Mouse (Mus musculus) limb, embryonic 13.5 days (tissue): ENCODE measurements around the gene Gm11639. TPM values are rescaled to one million over a fixed set of nuclear protein-coding genes. Genes with fewer than 3 reads are reported as not detected.
"Not testable (repeated sequence)": the region's sequence is repeated elsewhere in the genome, so short reads cannot be mapped to it uniquely, and the experiment has no call there.

Experiments
- ATAC-seq: fragments of 200-750 bp; cut with Nextera tagmentation; 2 replicates; pipeline ENCODE4 v1.8.0; 2017; ENCODE audit warnings: low read depth, moderate number of reproducible peaks, moderate TSS enrichment; ENCODE audit not compliant: low FRiP score
- H3K27ac ChIP-seq: fragments of 300-500 bp; sonication (generic); 2 replicates; pipeline ENCODE4 v1.5.1; 2015; ENCODE audit warnings: inconsistent platforms, mild to moderate bottlenecking, moderate library complexity
- H3K27me3 ChIP-seq: fragments of 300-500 bp; sonication (generic); 2 replicates; pipeline ENCODE4 v1.6.1; 2015; ENCODE audit warnings: mild to moderate bottlenecking, inconsistent platforms
- H3K36me3 ChIP-seq: fragments of 300-500 bp; sonication (generic); 2 replicates; pipeline ENCODE4 v1.6.1; 2015; ENCODE audit warnings: inconsistent platforms, mild to moderate bottlenecking, moderate library complexity
- H3K4me1 ChIP-seq: fragments of 300-500 bp; sonication (generic); 2 replicates; pipeline ENCODE4 v1.6.1; 2015; ENCODE audit warnings: inconsistent platforms
- H3K4me2 ChIP-seq: fragments of 300-500 bp; sonication (generic); replicated peaks from 2 replicates; pipeline ENCODE4 v1.6.1; 2015; ENCODE audit warnings: inconsistent platforms, mild to moderate bottlenecking, moderate library complexity
- H3K4me3 ChIP-seq: fragments of 300-500 bp; sonication (generic); 2 replicates; pipeline ENCODE4 v1.5.1; 2015; ENCODE audit warnings: moderate library complexity, mild to moderate bottlenecking, inconsistent platforms
- H3K9ac ChIP-seq: fragments of 300-500 bp; sonication (generic); 2 replicates; pipeline ENCODE4 v1.6.1; 2015; ENCODE audit warnings: mild to moderate bottlenecking, inconsistent platforms
- H3K9me3 ChIP-seq: fragments of 300-500 bp; sonication (generic); 2 replicates; pipeline ENCODE4 v1.6.1; 2016; ENCODE audit warnings: inconsistent platforms
- WGBS: fragments of 180-500 bp; shearing (Covaris S2); methylation state at CpG from one replicate; pipeline ENCODE4 v1.1.7; 2015; 5-methylcytosine and 5-hydroxymethylcytosine counted together
- polyA plus RNA-seq: library from polyadenylated mRNA; unstranded; fragments of >200 nt; fragmentation: Nextera tagmentation; extraction: Ambion mirVana; gene quantifications from 2 replicates; pipeline ENCODE4 v1.2.1, GENCODE M21; 2015

Gene Gm11639
- polyA plus RNA-seq, 1 experiment from 2014 or later: not detected

DNA sequence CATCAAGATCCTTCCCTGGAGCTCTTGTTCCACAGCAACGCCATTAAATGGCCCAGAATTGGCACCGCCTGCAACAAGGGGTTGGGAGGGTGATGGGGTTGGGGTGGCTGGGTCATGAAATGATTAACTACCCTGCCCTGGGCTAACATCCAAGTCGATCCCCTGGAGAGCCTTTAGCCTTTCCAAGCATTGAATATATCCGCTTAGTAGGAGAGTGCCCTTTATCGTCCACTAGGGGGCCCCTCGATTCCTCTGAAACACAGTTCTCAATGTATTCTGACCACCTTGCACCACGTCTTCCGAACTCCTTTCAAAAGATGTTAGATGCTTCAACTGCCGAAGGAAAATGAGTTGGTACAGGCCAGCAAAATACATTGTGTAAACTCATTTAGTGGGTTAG lies 438.5 kb downstream of the Gm11639 start:
- Histone ChIP-seq H3K27me3 (no peaks in the 10 kb centered on the region), H3K4me3 (no peak overlapping the region), H3K4me1 (peaks cover 12% of the 10 kb centered on the region), H3K4me2 (no peak overlapping the region), H3K36me3 (peaks cover 4% of the 10 kb centered on the region), H3K27ac (no peak overlapping the region), H3K9ac (no peak overlapping the region), H3K9me3 (no peaks in the 10 kb centered on the region)
- WGBS: 4% methylated on average over 9 of the region's 9 CpGs
- peak; percentile 42; the same call in 1 of the 2 replicates for ATAC-seq

DNA sequence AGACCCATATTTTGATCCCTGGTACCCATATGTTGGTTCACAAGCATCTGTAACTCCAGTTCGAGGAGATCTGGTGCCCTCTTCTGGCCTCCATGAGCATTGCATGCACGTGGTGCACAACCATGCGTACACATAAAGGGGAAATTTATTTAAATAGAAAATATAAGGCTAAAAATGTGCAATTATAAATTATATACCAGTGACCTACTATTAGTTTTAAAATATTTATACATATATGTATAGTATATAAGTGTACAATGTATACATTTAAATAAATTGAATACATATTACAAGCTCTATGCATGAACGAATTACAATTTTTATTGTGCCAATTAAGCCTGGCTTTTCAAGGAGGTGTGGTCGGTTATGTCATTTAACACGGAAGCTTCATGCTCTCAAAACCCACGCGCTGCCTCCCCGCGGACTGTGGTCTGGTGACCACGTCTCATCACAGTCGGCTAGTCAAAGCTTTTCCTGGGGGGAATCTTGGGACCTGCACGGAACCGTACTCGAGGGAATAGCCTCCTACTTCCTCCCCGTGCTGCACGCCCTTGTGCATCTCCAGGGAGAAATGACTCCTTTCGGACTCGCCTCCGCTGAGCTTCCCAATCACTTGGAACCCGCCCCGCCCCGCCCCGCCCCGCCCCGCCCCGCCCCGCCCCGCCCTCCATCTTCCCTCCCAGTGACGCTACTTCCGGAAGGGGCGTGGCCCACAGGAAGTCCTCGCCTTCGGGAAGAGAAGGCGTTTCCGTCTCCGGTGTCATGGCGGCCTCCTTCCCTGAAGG lies 440.4 kb downstream of the Gm11639 start, which contains the start of gene Mettl2:
Gene Mettl2 (plus strand): TSS at position 691 of the 785 bp plus-strand sequence.
- ATAC-seq: peak; percentile 91
- Histone ChIP-seq H3K4me3 (peak within 1 kb of the TSS; percentile 96), H3K4me1 (peaks cover 12% of the 10 kb centered on the region), H3K36me3 (peaks cover 23% of the 10 kb centered on the region), H3K4me2 (peak within 1 kb of the TSS; percentile 86), H3K9ac (peak within 1 kb of the TSS; percentile 83), H3K9me3 (no peaks in the 10 kb centered on the region), H3K27ac (no peak within 1 kb of the TSS), H3K27me3 (no peaks in the 10 kb centered on the region)
- WGBS: 1% methylated on average over 24 of the region's 38 CpGs

DNA sequence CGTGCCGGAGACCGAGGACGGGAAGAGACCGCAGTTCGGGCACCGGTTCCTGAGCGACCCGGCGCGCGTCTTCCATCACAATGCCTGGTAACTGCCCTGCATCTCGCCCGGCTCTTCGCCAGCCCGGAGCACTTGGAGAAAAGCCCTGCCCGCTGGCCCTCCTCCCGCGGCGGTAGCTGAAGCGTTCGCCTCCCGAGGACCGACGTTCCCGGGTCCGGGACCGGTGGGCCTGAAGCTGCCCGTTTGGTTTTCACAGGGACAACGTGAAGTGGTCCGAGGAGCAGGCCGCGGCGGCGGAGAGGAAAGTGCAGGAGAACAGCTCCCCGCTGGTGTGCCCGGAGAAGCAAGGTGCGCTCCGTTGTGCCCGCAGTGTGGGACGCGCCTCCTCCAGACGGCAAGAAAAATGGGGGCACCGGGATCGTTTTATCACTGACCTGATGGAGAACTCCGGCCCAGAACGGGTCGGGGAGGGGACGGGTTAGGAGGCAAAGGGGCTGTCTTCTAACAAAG lies 441.1 kb downstream of the Gm11639 start:
- peak; percentile 3; the same call in 1 of the 2 replicates for ATAC-seq
- Histone ChIP-seq H3K4me1 (peaks cover 12% of the 10 kb centered on the region), H3K27me3 (no peaks in the 10 kb centered on the region), H3K9ac (peak overlapping the region; percentile 83), H3K36me3 (peaks cover 28% of the 10 kb centered on the region), H3K9me3 (no peaks in the 10 kb centered on the region), H3K4me2 (peak overlapping the region; percentile 86), H3K27ac (no peak overlapping the region), H3K4me3 (peak overlapping the region; percentile 96)
- WGBS: under 1% methylated on average over 47 of the region's 49 CpGs

DNA sequence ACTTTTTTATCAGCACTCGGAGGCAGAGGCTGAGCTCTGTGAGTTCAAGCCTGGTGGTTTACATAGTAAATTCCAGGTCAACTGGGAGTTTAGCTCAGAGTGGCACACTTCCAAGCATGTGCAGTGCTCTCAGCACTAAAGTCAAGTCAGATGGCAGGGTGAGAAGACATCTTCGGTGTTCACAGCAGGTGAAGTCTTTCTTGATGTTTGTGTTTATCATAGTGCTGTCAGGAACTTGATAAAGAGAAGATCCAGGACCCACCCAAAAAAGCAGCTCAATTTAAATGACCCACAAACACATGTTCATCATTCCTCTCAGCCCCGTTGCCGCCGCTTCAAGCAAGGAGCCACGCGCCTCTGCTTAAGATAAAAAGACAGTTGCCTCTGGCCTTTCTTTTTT lies 450.2 kb downstream of the Gm11639 start:
- no peak for ATAC-seq
- H3K4me1 ChIP-seq: no peaks in the 10 kb centered on the region
- H3K4me2 ChIP-seq: no peak overlapping the region
- no peaks in the 10 kb centered on the region for H3K27me3 ChIP-seq
- no peak overlapping the region for H3K27ac ChIP-seq
- WGBS: 93% methylated on average over 7 of the region's 7 CpGs
- H3K36me3 ChIP-seq: peaks cover 99% of the 10 kb centered on the region
- no peak overlapping the region for H3K9ac ChIP-seq
- no peak overlapping the region for H3K4me3 ChIP-seq
- H3K9me3 ChIP-seq: no peaks in the 10 kb centered on the region

DNA sequence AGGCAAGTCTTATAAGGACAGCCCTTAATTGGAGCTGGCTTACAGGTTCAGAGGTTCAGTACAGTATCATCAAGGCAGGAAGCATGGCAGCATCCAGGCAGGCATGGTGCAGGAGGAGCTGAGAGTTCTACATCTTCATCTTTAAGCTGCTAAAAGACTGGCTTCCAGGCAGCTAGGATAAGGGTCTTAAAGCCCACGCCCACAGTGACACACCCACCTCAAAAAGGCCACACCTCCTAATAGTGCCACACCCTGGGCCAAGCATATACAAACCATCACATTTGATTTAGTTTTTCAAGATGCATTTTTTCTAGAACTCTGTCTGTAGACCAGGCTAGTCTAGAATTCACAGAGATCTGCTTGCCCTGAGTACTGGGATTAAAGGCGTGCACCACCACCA lies 451.7 kb downstream of the Gm11639 start:
- H3K9me3 ChIP-seq, H3K27me3 ChIP-seq, H3K27ac ChIP-seq, H3K4me2 ChIP-seq, H3K9ac ChIP-seq, H3K4me1 ChIP-seq, ATAC-seq, H3K4me3 ChIP-seq: not testable (repeated sequence)
- peaks cover 93% of the 10 kb centered on the region for H3K36me3 ChIP-seq
- 90% methylated on average over 2 of the region's 2 CpGs for WGBS

DNA sequence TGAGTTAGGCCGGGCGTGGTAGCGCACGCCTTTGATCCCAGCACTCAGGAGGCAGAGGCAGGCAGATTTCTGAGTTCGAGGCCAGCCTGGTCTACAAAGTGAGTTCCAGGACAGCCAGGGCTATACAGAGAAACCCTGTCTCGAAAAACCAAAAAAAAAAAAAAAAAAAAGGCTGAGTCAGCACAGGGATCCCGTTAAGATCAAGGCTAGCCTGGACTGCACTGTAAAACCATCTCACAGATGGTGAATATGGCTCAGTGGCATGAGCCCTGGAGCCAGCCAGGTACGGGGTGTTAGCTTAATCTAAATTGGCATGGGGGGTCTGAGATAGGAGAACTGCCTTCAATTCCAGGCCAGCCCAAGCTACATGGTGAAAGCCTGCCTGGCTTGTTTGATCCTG lies 455.0 kb downstream of the Gm11639 start:
- H3K4me3 ChIP-seq, H3K9me3 ChIP-seq, ATAC-seq, H3K4me1 ChIP-seq, H3K27me3 ChIP-seq, H3K9ac ChIP-seq, H3K27ac ChIP-seq, H3K4me2 ChIP-seq: not testable (repeated sequence)
- peaks cover 62% of the 10 kb centered on the region for H3K36me3 ChIP-seq
- WGBS: 95% methylated on average over 8 of the region's 8 CpGs

DNA sequence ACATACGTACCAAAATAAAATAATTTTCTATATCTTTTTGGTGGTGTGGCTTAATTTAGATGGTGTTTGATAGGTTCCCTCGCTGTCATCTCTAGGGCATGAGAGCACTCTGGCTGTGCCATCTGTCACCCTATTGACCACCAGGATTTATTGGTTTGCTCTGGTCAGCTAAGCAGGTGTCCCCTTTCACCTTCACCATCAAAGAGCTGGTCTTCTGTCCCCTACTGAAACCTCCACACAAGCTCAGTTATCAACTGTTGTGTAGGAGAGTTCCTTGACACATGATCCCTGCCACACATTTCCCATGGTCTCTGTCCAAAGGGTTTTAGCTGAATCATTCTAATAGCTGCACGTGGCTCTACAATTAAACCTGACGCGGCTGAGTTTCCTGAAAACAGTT lies 455.6 kb downstream of the Gm11639 start:
- Histone ChIP-seq H3K27ac (no peak overlapping the region), H3K4me1 (no peaks in the 10 kb centered on the region), H3K4me3 (no peak overlapping the region), H3K27me3 (no peaks in the 10 kb centered on the region), H3K4me2 (no peak overlapping the region), H3K36me3 (peaks cover 56% of the 10 kb centered on the region), H3K9me3 (no peaks in the 10 kb centered on the region), H3K9ac (no peak overlapping the region)
- ATAC-seq: no peak
- 95% methylated on average over 5 of the region's 5 CpGs for WGBS

DNA sequence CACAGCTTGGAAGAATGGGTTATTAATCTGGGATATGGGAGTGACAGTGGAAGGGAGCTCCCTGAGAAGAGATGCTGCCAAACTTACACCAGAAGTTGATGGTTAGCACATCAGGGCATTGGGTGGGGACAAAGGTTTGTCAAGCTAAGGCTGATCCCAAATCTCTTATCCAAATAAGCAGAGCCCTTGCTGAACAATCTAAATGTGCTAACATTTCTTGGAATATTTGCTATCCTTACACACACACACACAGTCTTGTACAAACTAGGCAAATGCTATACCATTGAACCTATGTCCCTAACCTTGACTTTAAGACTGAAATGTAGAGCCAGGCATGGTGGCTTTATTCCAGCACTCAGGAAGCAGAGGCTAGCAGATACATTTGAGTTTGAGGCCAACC lies 458.1 kb downstream of the Gm11639 start:
- Histone ChIP-seq H3K9ac (no peak overlapping the region), H3K9me3 (no peaks in the 10 kb centered on the region), H3K4me3 (no peak overlapping the region), H3K36me3 (peaks cover 32% of the 10 kb centered on the region), H3K4me2 (no peak overlapping the region), H3K27ac (no peak overlapping the region), H3K4me1 (no peaks in the 10 kb centered on the region), H3K27me3 (no peaks in the 10 kb centered on the region)
- no peak for ATAC-seq

DNA sequence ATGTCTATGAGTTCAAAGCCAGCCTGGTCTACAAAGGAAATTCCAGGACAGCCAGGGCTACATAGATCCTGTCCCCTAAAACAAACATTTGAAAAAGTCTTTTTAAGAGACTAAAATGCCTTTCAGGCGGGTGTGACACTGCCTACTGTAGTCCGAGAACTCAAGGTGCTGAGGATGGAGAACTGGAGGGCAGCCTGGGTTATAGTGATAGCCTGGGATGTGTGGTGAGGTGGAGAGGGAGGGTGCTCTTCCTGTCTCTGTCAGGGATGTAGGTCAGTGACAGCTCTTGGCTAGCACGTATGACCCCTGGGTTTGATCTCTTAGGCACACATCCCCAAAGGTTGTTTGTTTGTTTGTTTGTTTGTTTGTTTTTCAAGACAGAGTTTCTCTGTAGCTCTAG lies 458.6 kb downstream of the Gm11639 start:
- WGBS: 81% methylated on average over 3 of the region's 3 CpGs
- Histone ChIP-seq H3K4me1 (no peaks in the 10 kb centered on the region), H3K27me3 (no peaks in the 10 kb centered on the region), H3K36me3 (peaks cover 27% of the 10 kb centered on the region), H3K4me3 (no peak overlapping the region), H3K9ac (no peak overlapping the region), H3K27ac (no peak overlapping the region), H3K9me3 (no peaks in the 10 kb centered on the region), H3K4me2 (no peak overlapping the region)
- no peak for ATAC-seq

DNA sequence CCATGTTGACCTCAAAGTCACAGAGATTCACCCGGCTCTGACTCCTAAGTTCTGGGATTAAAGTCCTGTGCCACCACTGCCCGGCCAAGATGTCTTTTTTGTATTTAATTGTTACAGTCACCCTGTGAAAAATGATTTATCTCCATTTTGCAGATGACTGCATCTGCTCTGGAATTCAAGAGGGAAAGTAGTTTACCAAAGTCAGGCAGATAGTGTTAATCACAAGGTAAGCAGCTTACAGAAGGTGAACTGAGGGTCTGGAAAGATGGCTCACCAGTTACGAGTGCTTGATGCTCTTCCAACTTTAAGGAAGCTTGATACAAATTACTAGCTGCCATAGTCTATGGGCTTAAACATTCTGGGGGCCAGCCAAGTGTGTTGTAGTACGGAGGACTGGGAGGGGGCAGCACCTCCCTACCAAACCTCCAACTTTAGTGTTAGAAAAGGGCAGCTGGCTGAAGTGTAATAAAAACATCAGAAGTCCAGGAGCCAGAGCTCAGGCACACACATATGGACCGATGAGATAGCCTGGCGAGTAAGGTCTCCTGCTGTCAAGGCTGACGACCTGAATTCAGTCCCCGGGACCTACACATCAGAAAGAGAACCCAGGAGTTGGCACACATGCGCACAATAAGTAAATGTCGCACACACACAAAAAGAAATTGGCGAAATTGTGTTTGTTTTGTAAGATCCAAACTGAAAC lies 459.2 kb downstream of the Gm11639 start:
- Histone ChIP-seq H3K9me3 (no peaks in the 10 kb centered on the region), H3K36me3 (peaks cover 21% of the 10 kb centered on the region), H3K4me1 (no peaks in the 10 kb centered on the region), H3K4me2 (no peak overlapping the region), H3K9ac (no peak overlapping the region), H3K4me3 (no peak overlapping the region), H3K27ac (no peak overlapping the region), H3K27me3 (no peaks in the 10 kb centered on the region)
- no peak for ATAC-seq
- WGBS: 58% methylated on average over 11 of the region's 11 CpGs

DNA sequence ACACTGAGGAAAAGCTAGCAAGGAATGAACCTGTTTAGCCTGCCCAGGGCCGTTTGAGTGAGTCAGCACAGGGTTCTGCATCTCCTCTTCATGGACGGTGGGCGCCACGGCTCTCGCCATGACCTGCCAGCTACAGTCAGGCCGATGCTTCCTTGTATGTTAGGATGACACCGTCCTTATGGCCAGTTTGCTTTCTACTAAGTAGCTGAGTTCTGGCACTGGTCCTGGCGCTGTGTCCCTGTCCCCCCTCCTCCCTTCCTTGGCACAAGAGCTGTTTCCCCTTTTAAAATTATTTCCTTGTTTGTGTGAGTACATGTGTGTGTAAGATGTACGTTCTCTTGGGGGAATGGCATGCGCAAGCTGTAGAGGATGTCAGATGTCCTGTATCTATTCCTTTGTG lies 459.7 kb downstream of the Gm11639 start:
- no peak overlapping the region for H3K9ac ChIP-seq
- H3K4me2 ChIP-seq: no peak overlapping the region
- ATAC-seq: no peak
- H3K27me3 ChIP-seq: 0 out of 2 replicates have a peak, but pooled peaks cover 2% of the 10 kb centered on the region
- H3K4me1 ChIP-seq: no peaks in the 10 kb centered on the region
- no peaks in the 10 kb centered on the region for H3K9me3 ChIP-seq
- H3K4me3 ChIP-seq: no peak overlapping the region
- H3K36me3 ChIP-seq: peaks cover 15% of the 10 kb centered on the region
- no peak overlapping the region for H3K27ac ChIP-seq
- 85% methylated on average over 10 of the region's 10 CpGs for WGBS

DNA sequence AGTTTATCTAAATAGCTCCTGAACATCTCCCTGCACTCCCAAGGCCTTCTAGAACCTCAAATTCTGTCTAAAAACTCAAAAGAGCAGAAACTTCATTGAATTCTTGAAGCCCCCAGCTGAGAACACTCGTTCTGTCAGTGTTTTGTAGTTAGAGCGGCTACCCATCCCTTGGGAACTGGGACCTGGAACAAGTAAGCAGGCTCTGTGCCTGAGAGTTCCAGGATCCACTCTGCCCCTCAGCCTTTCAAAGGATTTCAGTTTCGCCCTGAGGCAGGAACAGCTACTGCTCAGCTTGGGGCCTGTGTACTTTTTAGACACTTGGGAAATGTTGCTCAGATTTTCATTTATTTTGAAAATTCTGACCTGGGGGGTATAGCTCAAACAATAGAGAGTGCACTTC lies 461.1 kb downstream of the Gm11639 start, which contains the start of gene Gm10842:
Gene Gm10842 (plus strand): TSS at position 301 of the 400 bp plus-strand sequence.
- no peak within 1 kb of the TSS for H3K9ac ChIP-seq
- H3K4me1 ChIP-seq: peaks cover 8% of the 10 kb centered on the region
- no peak within 1 kb of the TSS for H3K27ac ChIP-seq
- no peak within 1 kb of the TSS for H3K4me3 ChIP-seq
- peaks cover 10% of the 10 kb centered on the region for H3K27me3 ChIP-seq
- WGBS: 68% methylated on average over 3 of the region's 3 CpGs
- H3K9me3 ChIP-seq: no peaks in the 10 kb centered on the region
- peaks cover 4% of the 10 kb centered on the region; the same call in 1 of the 2 replicates for H3K36me3 ChIP-seq
- no peak within 1 kb of the TSS for H3K4me2 ChIP-seq
- no peak for ATAC-seq
